Mouse (Mus musculus): ENCODE measurements around the gene Fndc10. TPM values are rescaled to one million over a fixed set of nuclear protein-coding genes. Genes with fewer than 3 reads are reported as not detected.
"Not testable (repeated sequence)": the region's sequence is repeated elsewhere in the genome, so short reads cannot be mapped to it uniquely, and the experiment has no call there.

Fndc10 gene
- polyA plus RNA-seq, 1 experiment from 2014 or later = 3.2 TPM

DNA sequence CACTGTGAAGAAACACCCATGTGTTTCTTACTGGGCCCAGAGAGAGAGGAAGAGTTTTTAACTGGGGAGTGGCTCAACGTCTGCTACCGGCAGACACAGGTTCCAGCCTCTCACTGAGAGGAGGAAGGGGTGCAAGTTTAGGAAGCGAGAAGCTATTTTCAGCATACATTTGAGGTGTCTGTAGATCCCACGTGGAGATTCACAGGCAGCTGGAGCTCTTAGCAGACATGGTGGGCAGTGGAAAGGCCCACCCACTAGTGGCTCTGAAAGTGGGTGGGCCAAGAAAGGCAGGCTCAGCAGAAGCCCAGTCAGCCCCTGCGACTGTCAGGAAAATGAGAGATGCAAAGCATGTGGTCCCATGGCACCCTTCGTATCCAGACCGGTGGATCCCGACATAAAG lies 44.1 kb downstream of the Fndc10 start:
- 74% methylated on average over 8 of the region's 8 CpGs for WGBS
- no peak overlapping the region for H3K9ac ChIP-seq (ENCODE audit: low read length)
- H3K4me2 ChIP-seq (ENCODE audit: low read length) = no peak overlapping the region
- H3K4me1 ChIP-seq (ENCODE audit: control insufficient read depth, insufficient read depth, low read length) = peaks cover 12% of the 10 kb centered on the region
- H3K36me3 ChIP-seq (ENCODE audit: control insufficient read depth, insufficient read depth, low read length) = peaks cover 51% of the 10 kb centered on the region
- ATAC-seq (no peak), DNase-seq (ENCODE audit: low spot score) (no peak)
- H3K9me3 ChIP-seq (replicated peaks; ENCODE audit: control insufficient read depth, low read length) = no peaks in the 10 kb centered on the region
- H3K4me3 ChIP-seq (ENCODE audit: low read depth, low read length) = no peak overlapping the region
- H3K27me3 ChIP-seq (replicated peaks; ENCODE audit: control insufficient read depth, insufficient read depth, low read length) = no peaks in the 10 kb centered on the region
- no peak overlapping the region for H3K27ac ChIP-seq (ENCODE audit: low read depth, low read length)

GRCm38 (mm10) chr4:155739152-155739551 lies 45.0 kb downstream of the Fndc10 start:
- no peak overlapping the region for H3K4me3 ChIP-seq (ENCODE audit: low read depth, low read length)
- H3K9me3 ChIP-seq (replicated peaks; ENCODE audit: control insufficient read depth, low read length) = no peaks in the 10 kb centered on the region
- no peak for DNase-seq (ENCODE audit: low spot score)
- peaks cover 7% of the 10 kb centered on the region for H3K4me1 ChIP-seq (ENCODE audit: control insufficient read depth, insufficient read depth, low read length)
- H3K9ac ChIP-seq (ENCODE audit: low read length) = no peak overlapping the region
- peaks cover 58% of the 10 kb centered on the region for H3K36me3 ChIP-seq (ENCODE audit: control insufficient read depth, insufficient read depth, low read length)
- H3K27me3 ChIP-seq (replicated peaks; ENCODE audit: control insufficient read depth, insufficient read depth, low read length) = no peaks in the 10 kb centered on the region
- H3K27ac ChIP-seq (ENCODE audit: low read depth, low read length) = no peak overlapping the region
- ATAC-seq = no peak
- no peak overlapping the region for H3K4me2 ChIP-seq (ENCODE audit: low read length)
- WGBS = 83% methylated on average over 6 of the region's 6 CpGs

GRCm38 (mm10) chr4:155739741-155740636 lies 45.8 kb downstream of the Fndc10 start:
- Histone ChIP-seq H3K27ac (ENCODE audit: low read depth, low read length) (peak overlapping the region; percentile 39; the same call in 1 of the 2 replicates), H3K9me3 (replicated peaks; ENCODE audit: control insufficient read depth, low read length) (no peaks in the 10 kb centered on the region), H3K36me3 (ENCODE audit: control insufficient read depth, insufficient read depth, low read length) (peaks cover 66% of the 10 kb centered on the region), H3K9ac (ENCODE audit: low read length) (no peak overlapping the region), H3K27me3 (replicated peaks; ENCODE audit: control insufficient read depth, insufficient read depth, low read length) (no peaks in the 10 kb centered on the region), H3K4me3 (ENCODE audit: low read depth, low read length) (no peak overlapping the region), H3K4me2 (ENCODE audit: low read length) (no peak overlapping the region), H3K4me1 (ENCODE audit: control insufficient read depth, insufficient read depth, low read length) (peaks cover 6% of the 10 kb centered on the region)
- DNase-seq (ENCODE audit: low spot score) (peak; percentile 29), ATAC-seq (peak; percentile 45; the same call in 1 of the 2 replicates)
- 75% methylated on average over 37 of the region's 37 CpGs for whole genome bisulfite sequencing

GRCm38 (mm10) chr4:155740681-155741080 lies 46.5 kb downstream of the Fndc10 start:
- H3K27ac ChIP-seq (ENCODE audit: low read depth, low read length); DNase-seq (ENCODE audit: low spot score); H3K9me3 ChIP-seq (replicated peaks; ENCODE audit: control insufficient read depth, low read length); H3K4me3 ChIP-seq (ENCODE audit: low read depth, low read length); H3K4me2 ChIP-seq (ENCODE audit: low read length); H3K27me3 ChIP-seq (replicated peaks; ENCODE audit: control insufficient read depth, insufficient read depth, low read length); H3K9ac ChIP-seq (ENCODE audit: low read length); ATAC-seq; H3K4me1 ChIP-seq (ENCODE audit: control insufficient read depth, insufficient read depth, low read length): not testable (repeated sequence)
- peaks cover 73% of the 10 kb centered on the region for H3K36me3 ChIP-seq (ENCODE audit: control insufficient read depth, insufficient read depth, low read length)
- 95% methylated on average over 10 of the region's 10 CpGs for WGBS

DNA sequence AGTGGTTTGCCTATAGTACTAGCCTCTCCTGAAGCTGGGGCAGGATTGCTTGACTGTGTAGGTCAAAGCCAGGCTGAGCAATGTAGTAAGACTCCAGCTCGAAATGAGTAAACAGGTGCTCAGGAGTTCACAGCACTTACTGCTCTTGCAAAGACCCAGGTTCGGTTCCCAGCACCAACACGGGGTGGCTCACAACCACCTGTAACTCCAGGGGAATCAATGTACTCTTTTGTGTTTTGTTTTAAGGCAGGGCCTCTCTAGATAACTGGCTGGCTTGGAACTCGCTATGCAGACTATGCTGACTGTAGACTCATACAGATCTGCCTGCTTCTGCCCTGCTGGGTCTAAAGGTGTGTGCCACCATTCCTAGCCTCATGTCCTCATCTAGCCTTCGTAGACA lies 48.5 kb downstream of the Fndc10 start:
- no peak for DNase-seq (ENCODE audit: low spot score)
- 95% methylated on average over 5 of the region's 5 CpGs for WGBS
- Histone ChIP-seq H3K4me3 (ENCODE audit: low read depth, low read length) (no peak overlapping the region), H3K27me3 (replicated peaks; ENCODE audit: control insufficient read depth, insufficient read depth, low read length) (no peaks in the 10 kb centered on the region), H3K27ac (ENCODE audit: low read depth, low read length) (no peak overlapping the region), H3K4me1 (ENCODE audit: control insufficient read depth, insufficient read depth, low read length) (no peaks in the 10 kb centered on the region), H3K9me3 (replicated peaks; ENCODE audit: control insufficient read depth, low read length) (no peaks in the 10 kb centered on the region), H3K36me3 (ENCODE audit: control insufficient read depth, insufficient read depth, low read length) (peaks cover 86% of the 10 kb centered on the region), H3K4me2 (ENCODE audit: low read length) (no peak overlapping the region), H3K9ac (ENCODE audit: low read length) (no peak overlapping the region)
- ATAC-seq = no peak

GRCm38 (mm10) chr4:155744474-155744873 lies 50.3 kb downstream of the Fndc10 start:
- Histone ChIP-seq H3K9me3 (replicated peaks; ENCODE audit: control insufficient read depth, low read length) (no peaks in the 10 kb centered on the region), H3K27ac (ENCODE audit: low read depth, low read length) (no peak overlapping the region), H3K4me2 (ENCODE audit: low read length) (no peak overlapping the region), H3K4me1 (ENCODE audit: control insufficient read depth, insufficient read depth, low read length) (no peaks in the 10 kb centered on the region), H3K9ac (ENCODE audit: low read length) (no peak overlapping the region), H3K36me3 (ENCODE audit: control insufficient read depth, insufficient read depth, low read length) (peaks cover 95% of the 10 kb centered on the region), H3K27me3 (replicated peaks; ENCODE audit: control insufficient read depth, insufficient read depth, low read length) (no peaks in the 10 kb centered on the region), H3K4me3 (ENCODE audit: low read depth, low read length) (no peak overlapping the region)
- WGBS = 90% methylated on average over 8 of the region's 8 CpGs
- DNase-seq (ENCODE audit: low spot score) (no peak), ATAC-seq (no peak)

DNA sequence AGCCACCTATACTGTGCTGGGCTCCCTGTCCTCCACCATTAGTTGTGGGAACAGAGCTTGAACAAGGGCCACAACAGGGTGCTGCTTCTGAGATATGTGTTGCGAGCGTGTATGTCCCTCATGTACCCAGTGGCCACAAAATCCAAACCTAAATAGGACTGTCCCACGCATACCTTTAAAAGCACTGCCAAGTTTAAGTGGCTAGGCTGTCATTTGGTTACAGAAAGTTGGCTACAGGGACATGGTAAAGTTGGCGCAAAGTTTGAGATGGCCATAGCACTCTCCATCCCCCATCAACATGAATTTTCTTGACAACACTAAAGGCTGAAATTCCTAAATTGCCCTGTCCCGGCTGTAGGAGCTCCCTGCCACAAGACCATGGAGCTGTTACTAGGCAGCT lies 51.0 kb downstream of the Fndc10 start:
- no peak overlapping the region for H3K27ac ChIP-seq (ENCODE audit: low read depth, low read length)
- no peak overlapping the region for H3K4me2 ChIP-seq (ENCODE audit: low read length)
- no peak for ATAC-seq
- H3K9ac ChIP-seq (ENCODE audit: low read length) = no peak overlapping the region
- no peaks in the 10 kb centered on the region for H3K27me3 ChIP-seq (replicated peaks; ENCODE audit: control insufficient read depth, insufficient read depth, low read length)
- H3K9me3 ChIP-seq (replicated peaks; ENCODE audit: control insufficient read depth, low read length) = no peaks in the 10 kb centered on the region
- H3K4me1 ChIP-seq (ENCODE audit: control insufficient read depth, insufficient read depth, low read length) = no peaks in the 10 kb centered on the region
- 93% methylated on average over 5 of the region's 5 CpGs for WGBS
- no peak for DNase-seq (ENCODE audit: low spot score)
- H3K4me3 ChIP-seq (ENCODE audit: low read depth, low read length) = no peak overlapping the region
- H3K36me3 ChIP-seq (ENCODE audit: control insufficient read depth, insufficient read depth, low read length) = peaks cover 95% of the 10 kb centered on the region

Other genes starting within 250 kb of the Fndc10 start
- 0.40 TPM in 1 of 2 replicates, not detected in the other for gene Tmem52, start 225.2 kb upstream of the Fndc10 start, polyA plus RNA-seq (2014; fragmentation: Nextera tagmentation; extraction: Ambion mirVana)
- gene Gnb1, start 203.0 kb upstream of the Fndc10 start, polyA plus RNA-seq (2014; fragmentation: Nextera tagmentation; extraction: Ambion mirVana) = 1,105 and 1,139 TPM in 2 replicates
- gene Nadk, start 132.0 kb upstream of the Fndc10 start, polyA plus RNA-seq (2014; fragmentation: Nextera tagmentation; extraction: Ambion mirVana) = 106 and 120 TPM in 2 replicates
- 10.9 and 12.1 TPM in 2 replicates for gene Slc35e2, start 92.9 kb upstream of the Fndc10 start, polyA plus RNA-seq (2014; fragmentation: Nextera tagmentation; extraction: Ambion mirVana)
- gene Cdk11b, start 69.5 kb upstream of the Fndc10 start, polyA plus RNA-seq (2014; fragmentation: Nextera tagmentation; extraction: Ambion mirVana) = 39.9 and 42.8 TPM in 2 replicates
- gene Gm10563, start 48.9 kb upstream of the Fndc10 start, polyA plus RNA-seq (2014; fragmentation: Nextera tagmentation; extraction: Ambion mirVana) = not detected in 2 replicates
- 0.97 and 2.1 TPM in 2 replicates for gene Mmp23, start 41.0 kb upstream of the Fndc10 start, polyA plus RNA-seq (2014; fragmentation: Nextera tagmentation; extraction: Ambion mirVana)
- gene Mib2, start 25.1 kb upstream of the Fndc10 start, polyA plus RNA-seq (2014; fragmentation: Nextera tagmentation; extraction: Ambion mirVana) = 25.2 and 34.5 TPM in 2 replicates
- gene Ssu72, start 10.5 kb downstream of the Fndc10 start, polyA plus RNA-seq (2014; fragmentation: Nextera tagmentation; extraction: Ambion mirVana) = 153 and 179 TPM in 2 replicates
- 3.4 and 3.5 TPM in 2 replicates for gene Tmem240, start 40.5 kb downstream of the Fndc10 start, polyA plus RNA-seq (2014; fragmentation: Nextera tagmentation; extraction: Ambion mirVana)
- gene Atad3a, start 66.8 kb downstream of the Fndc10 start, polyA plus RNA-seq (2014; fragmentation: Nextera tagmentation; extraction: Ambion mirVana) = 62.0 and 70.0 TPM in 2 replicates
- 21.8 and 24.6 TPM in 2 replicates for gene Vwa1, start 80.4 kb downstream of the Fndc10 start, polyA plus RNA-seq (2014; fragmentation: Nextera tagmentation; extraction: Ambion mirVana)
- 0.12 and 0.25 TPM in 2 replicates for gene Tmem88b, start 91.5 kb downstream of the Fndc10 start, polyA plus RNA-seq (2014; fragmentation: Nextera tagmentation; extraction: Ambion mirVana)
- not detected in 2 replicates for gene Ankrd65, start 96.1 kb downstream of the Fndc10 start, polyA plus RNA-seq (2014; fragmentation: Nextera tagmentation; extraction: Ambion mirVana)
- 274 and 313 TPM in 2 replicates for gene Mrpl20, start 108.5 kb downstream of the Fndc10 start, polyA plus RNA-seq (2014; fragmentation: Nextera tagmentation; extraction: Ambion mirVana)
- gene Ccnl2, start 118.1 kb downstream of the Fndc10 start, polyA plus RNA-seq (2014; fragmentation: Nextera tagmentation; extraction: Ambion mirVana) = 119 and 144 TPM in 2 replicates
- 120 and 135 TPM in 2 replicates for gene Aurkaip1, start 136.9 kb downstream of the Fndc10 start, polyA plus RNA-seq (2014; fragmentation: Nextera tagmentation; extraction: Ambion mirVana)
- gene Mxra8, start 145.3 kb downstream of the Fndc10 start, polyA plus RNA-seq (2014; fragmentation: Nextera tagmentation; extraction: Ambion mirVana) = 15.6 and 22.1 TPM in 2 replicates
- gene Dvl1, start 153.1 kb downstream of the Fndc10 start, polyA plus RNA-seq (2014; fragmentation: Nextera tagmentation; extraction: Ambion mirVana) = 10.8 and 12.4 TPM in 2 replicates
- gene Tas1r3, start 169.0 kb downstream of the Fndc10 start, polyA plus RNA-seq (2014; fragmentation: Nextera tagmentation; extraction: Ambion mirVana) = 0.46 and 0.61 TPM in 2 replicates
- gene Cptp, start 175.1 kb downstream of the Fndc10 start, polyA plus RNA-seq (2014; fragmentation: Nextera tagmentation; extraction: Ambion mirVana) = 28.3 and 29.5 TPM in 2 replicates
- gene Ints11, start 175.2 kb downstream of the Fndc10 start, polyA plus RNA-seq (2014; fragmentation: Nextera tagmentation; extraction: Ambion mirVana) = 94.6 and 102 TPM in 2 replicates
- 46.5 and 52.8 TPM in 2 replicates for gene Pusl1, start 197.4 kb downstream of the Fndc10 start, polyA plus RNA-seq (2014; fragmentation: Nextera tagmentation; extraction: Ambion mirVana)
- gene Acap3, start 197.5 kb downstream of the Fndc10 start, polyA plus RNA-seq (2014; fragmentation: Nextera tagmentation; extraction: Ambion mirVana) = 60.5 and 77.0 TPM in 2 replicates
- 116 and 137 TPM in 2 replicates for gene Ube2j2, start 249.5 kb downstream of the Fndc10 start, polyA plus RNA-seq (2014; fragmentation: Nextera tagmentation; extraction: Ambion mirVana)

Data from forebrain, embryonic 14.5 days (tissue).